Mouse (Mus musculus): ENCODE measurements around the gene Fam219a.

Gene Fam219a

GRCm38 (mm10) chr4:41569411-41569885 is at the start of gene Fam219a, which contains the start of gene Dnaic1:
TSS of gene Fam219a (minus strand) at chr4:41569538.
TSS of gene Dnaic1 (plus strand) at chr4:41569775.
- peak; percentile 97 to 98 for DNase-seq (ENCODE audit: low read depth in 2 of 2, low spot score in 2 of 2)

- no peak for DNase-seq (ENCODE audit: low read depth in 2 of 2, low spot score in 2 of 2)
Measured at GRCm38 (mm10) chr4:41615661-41616599, 46.6 kb upstream of the Fam219a start.

- DNase-seq (ENCODE audit: low read depth in 2 of 2, low spot score in 2 of 2), result peak; percentile 62 to 64
Measured at GRCm38 (mm10) chr4:41614156-41614555, 44.8 kb upstream of the Fam219a start.

GRCm38 (mm10) chr4:41612166-41612565 is 42.8 kb upstream of the Fam219a start:
- no peak for DNase-seq (ENCODE audit: low read depth in 2 of 2, low spot score in 2 of 2)

- DNase-seq (ENCODE audit: low read depth in 2 of 2, low spot score in 2 of 2), result no peak
Measured at GRCm38 (mm10) chr4:41610594-41610980, 41.2 kb upstream of the Fam219a start.

GRCm38 (mm10) chr4:41609681-41610593 is 40.6 kb upstream of the Fam219a start:
- no peak for DNase-seq (ENCODE audit: low read depth in 2 of 2, low spot score in 2 of 2)

GRCm38 (mm10) chr4:41606784-41607183 is 37.4 kb upstream of the Fam219a start:
- no peak for DNase-seq (ENCODE audit: low read depth in 2 of 2, low spot score in 2 of 2)

GRCm38 (mm10) chr4:41604476-41605396 is 35.4 kb upstream of the Fam219a start:
- no peak for DNase-seq (ENCODE audit: low read depth in 2 of 2, low spot score in 2 of 2)

GRCm38 (mm10) chr4:41602818-41603217 is 33.5 kb upstream of the Fam219a start:
- no peak for DNase-seq (ENCODE audit: low read depth in 2 of 2, low spot score in 2 of 2)

- no peak for DNase-seq (ENCODE audit: low read depth in 2 of 2, low spot score in 2 of 2)
Measured at GRCm38 (mm10) chr4:41583353-41583752, 14.0 kb upstream of the Fam219a start.

GRCm38 (mm10) chr4:41575914-41576313 is 6.6 kb upstream of the Fam219a start:
- no peak for DNase-seq (ENCODE audit: low read depth in 2 of 2, low spot score in 2 of 2)

- DNase-seq (ENCODE audit: low read depth in 2 of 2, low spot score in 2 of 2), result no peak
Measured at GRCm38 (mm10) chr4:41573492-41573891, 4.2 kb upstream of the Fam219a start.

- no peak for DNase-seq (ENCODE audit: low read depth in 2 of 2, low spot score in 2 of 2)
Measured at GRCm38 (mm10) chr4:41571490-41571889, 2.2 kb upstream of the Fam219a start.

- peak; percentile 24 to 44 for DNase-seq (ENCODE audit: low read depth in 2 of 2, low spot score in 2 of 2)
Measured at GRCm38 (mm10) chr4:41568682-41569410, 492 bp downstream of the Fam219a start.

GRCm38 (mm10) chr4:41568239-41568638 is 1.1 kb downstream of the Fam219a start:
- DNase-seq (ENCODE audit: low read depth in 2 of 2, low spot score in 2 of 2), result no peak

GRCm38 (mm10) chr4:41566123-41566522 is 3.2 kb downstream of the Fam219a start:
- DNase-seq (ENCODE audit: low read depth in 2 of 2, low spot score in 2 of 2), result no peak

- no peak for DNase-seq (ENCODE audit: low read depth in 2 of 2, low spot score in 2 of 2)
Measured at GRCm38 (mm10) chr4:41563297-41563696, 6.0 kb downstream of the Fam219a start.

GRCm38 (mm10) chr4:41557092-41557491 is 12.2 kb downstream of the Fam219a start:
- DNase-seq (ENCODE audit: low read depth in 2 of 2, low spot score in 2 of 2), result no peak

GRCm38 (mm10) chr4:41556311-41556953 is 12.9 kb downstream of the Fam219a start:
- no peak for DNase-seq (ENCODE audit: low read depth in 2 of 2, low spot score in 2 of 2)

Measured in CD8-positive naive resting alpha-beta T cell, adult 2 months (primary cell).